Mouse (Mus musculus) heart, embryonic 16.5 days (tissue): ENCODE measurements around the gene Hmbs. TPM values are rescaled to one million over a fixed set of nuclear protein-coding genes. Genes with fewer than 3 reads are reported as not detected.
"Not testable (repeated sequence)": the region's sequence is repeated elsewhere in the genome, so short reads cannot be mapped to it uniquely, and the experiment has no call there.

Experiments
- ATAC-seq: fragments of 200-750 bp; cut with Nextera tagmentation; replicated peaks from 2 replicates; pipeline ENCODE4 v1.8.0; 2017; ENCODE audit warnings: moderate number of reproducible peaks; ENCODE audit not compliant: insufficient read depth, low FRiP score; ENCODE audit errors: extremely low read depth
- H3K27ac ChIP-seq: fragments of 300-500 bp; sonication (generic); 2 replicates; pipeline ENCODE4 v1.5.1; 2014; ENCODE audit warnings: mild to moderate bottlenecking, low read length, control low read depth, moderate library complexity
- H3K27me3 ChIP-seq: fragments of 300-500 bp; sonication (generic); 2 replicates; pipeline ENCODE4 v1.6.1; 2014; ENCODE audit warnings: low read length, mixed read lengths; ENCODE audit not compliant: control insufficient read depth, insufficient read depth
- H3K36me3 ChIP-seq: fragments of 300-500 bp; sonication (generic); 2 replicates; pipeline ENCODE4 v1.6.1; 2014; ENCODE audit not compliant: control insufficient read depth, insufficient read depth
- H3K4me1 ChIP-seq: fragments of 300-500 bp; sonication (generic); 2 replicates; pipeline ENCODE4 v1.6.1; 2014; ENCODE audit warnings: low read length, mixed read lengths; ENCODE audit not compliant: control insufficient read depth, insufficient read depth
- H3K4me2 ChIP-seq: fragments of 300-500 bp; sonication (generic); 2 replicates; pipeline ENCODE4 v1.6.1; 2014; ENCODE audit warnings: low read depth, mild to moderate bottlenecking, control low read depth, low read length
- H3K4me3 ChIP-seq: fragments of 300-500 bp; sonication (generic); 2 replicates; pipeline ENCODE4 v1.5.1; 2014; ENCODE audit warnings: mild to moderate bottlenecking, control low read depth, low read length
- H3K9ac ChIP-seq: fragments of 300-500 bp; sonication (generic); 2 replicates; pipeline ENCODE4 v1.6.1; 2014; ENCODE audit warnings: low read length, control low read depth
- H3K9me3 ChIP-seq: fragments of 300-500 bp; sonication (generic); replicated peaks from 2 replicates; pipeline ENCODE4 v1.6.1; 2016; ENCODE audit warnings: low read length; ENCODE audit not compliant: control insufficient read depth
- WGBS: fragments of 180-500 bp; shearing (Covaris S2); extraction: QIAGEN DNeasy Blood & Tissue Kit; methylation state at CpG from one replicate; pipeline ENCODE4 v1.1.7; 2014; 5-methylcytosine and 5-hydroxymethylcytosine counted together
- polyA plus RNA-seq: library from polyadenylated mRNA; unstranded; fragments of >200 nt; fragmentation: Nextera tagmentation; extraction: Ambion mirVana; gene quantifications from 2 replicates; pipeline ENCODE4 v1.2.1, GENCODE M21; 2015

The Hmbs gene
- polyA plus RNA-seq, 1 experiment from 2014 or later = 97.2 TPM

GRCm38 (mm10) chr9:44376141-44376540 lies 32.1 kb upstream of the Hmbs start:
- WGBS = 82% methylated on average over 6 of the region's 6 CpGs
- H3K36me3 ChIP-seq = peaks cover 4% of the 10 kb centered on the region; the same call in 1 of the 2 replicates
- no peak overlapping the region for H3K9ac ChIP-seq

GRCm38 (mm10) chr9:44373386-44373785 lies 29.4 kb upstream of the Hmbs start:
- Histone ChIP-seq H3K4me2 (no peak overlapping the region), H3K4me1 (peaks cover 2% of the 10 kb centered on the region; the same call in 1 of the 2 replicates), H3K9me3 (no peaks in the 10 kb centered on the region), H3K27ac (no peak overlapping the region), H3K9ac (no peak overlapping the region), H3K27me3 (no peaks in the 10 kb centered on the region), H3K36me3 (no peaks in the 10 kb centered on the region), H3K4me3 (no peak overlapping the region)
- ATAC-seq = no peak

More at GRCm38 (mm10) chr9:44376141-44376540, 32.1 kb upstream of the Hmbs start:
- Histone ChIP-seq H3K9me3 (no peaks in the 10 kb centered on the region), H3K4me2 (no peak overlapping the region), H3K4me3 (no peak overlapping the region), H3K27ac (no peak overlapping the region), H3K27me3 (no peaks in the 10 kb centered on the region), H3K4me1 (peaks cover 14% of the 10 kb centered on the region)
- ATAC-seq = no peak

- WGBS = 64% methylated on average over 3 of the region's 3 CpGs
- peaks cover 7% of the 10 kb centered on the region for H3K4me1 ChIP-seq
- no peak overlapping the region for H3K9ac ChIP-seq
- no peak for ATAC-seq
- H3K4me3 ChIP-seq = no peak overlapping the region
- H3K9me3 ChIP-seq = no peaks in the 10 kb centered on the region
- H3K27me3 ChIP-seq = no peaks in the 10 kb centered on the region
- no peak overlapping the region for H3K4me2 ChIP-seq
- H3K27ac ChIP-seq = no peak overlapping the region
- peaks cover 4% of the 10 kb centered on the region; the same call in 1 of the 2 replicates for H3K36me3 ChIP-seq
These were observed 20.5 kb upstream of the Hmbs start for GRCm38 (mm10) chr9:44364480-44364879.

GRCm38 (mm10) chr9:44361931-44362330 lies 17.9 kb upstream of the Hmbs start:
- not testable (repeated sequence) for H3K9me3 ChIP-seq, H3K4me1 ChIP-seq, H3K27me3 ChIP-seq, ATAC-seq
- H3K27ac ChIP-seq = peak overlapping the region; percentile 75
- H3K36me3 ChIP-seq = peaks cover 21% of the 10 kb centered on the region
- peak overlapping the region; percentile 85 for H3K4me2 ChIP-seq
- H3K4me3 ChIP-seq = peak overlapping the region; percentile 82
- H3K9ac ChIP-seq = peak overlapping the region; percentile 61; the same call in 1 of the 2 replicates
- 34% methylated on average over 4 of the region's 4 CpGs for WGBS

- H3K27me3 ChIP-seq = no peaks in the 10 kb centered on the region
- H3K9me3 ChIP-seq = no peaks in the 10 kb centered on the region
- peak within 1 kb of the TSS; percentile 82 for H3K4me3 ChIP-seq
- H3K4me2 ChIP-seq = peak within 1 kb of the TSS; percentile 85
- H3K4me1 ChIP-seq = peaks cover 7% of the 10 kb centered on the region
- H3K27ac ChIP-seq = peak within 1 kb of the TSS; percentile 75
- under 1% methylated on average over 44 of the region's 44 CpGs for WGBS
- H3K9ac ChIP-seq = peak within 1 kb of the TSS; percentile 85
- peaks cover 26% of the 10 kb centered on the region for H3K36me3 ChIP-seq
- peak; percentile 93 for ATAC-seq
These were observed 17.3 kb upstream of the Hmbs start, which contains the start of gene Vps11 for GRCm38 (mm10) chr9:44361190-44361917. Vps11 (minus strand) TSS chr9:44361670.

- H3K4me3 ChIP-seq = no peak overlapping the region
These were observed 13.2 kb upstream of the Hmbs start for GRCm38 (mm10) chr9:44357207-44357606.

GRCm38 (mm10) chr9:44353142-44353541 lies 9.1 kb upstream of the Hmbs start:
- peaks cover 5% of the 10 kb centered on the region; the same call in 1 of the 2 replicates for H3K9me3 ChIP-seq
- no peak overlapping the region for H3K4me3 ChIP-seq
- H3K27me3 ChIP-seq = no peaks in the 10 kb centered on the region
- H3K4me2 ChIP-seq = no peak overlapping the region
- no peak overlapping the region for H3K9ac ChIP-seq
- no peak overlapping the region for H3K27ac ChIP-seq
- WGBS = 83% methylated on average over 6 of the region's 6 CpGs
- no peak for ATAC-seq
- no peaks in the 10 kb centered on the region for H3K4me1 ChIP-seq
- H3K36me3 ChIP-seq = peaks cover 61% of the 10 kb centered on the region

More at GRCm38 (mm10) chr9:44357207-44357606, 13.2 kb upstream of the Hmbs start:
- Histone ChIP-seq H3K4me2 (no peak overlapping the region), H3K4me1 (peaks cover 7% of the 10 kb centered on the region), H3K27me3 (no peaks in the 10 kb centered on the region), H3K36me3 (peaks cover 53% of the 10 kb centered on the region), H3K27ac (no peak overlapping the region), H3K9ac (no peak overlapping the region), H3K9me3 (no peaks in the 10 kb centered on the region)
- WGBS = 75% methylated on average over 4 of the region's 4 CpGs
- ATAC-seq = no peak

- no peak overlapping the region for H3K27ac ChIP-seq
- H3K4me2 ChIP-seq = no peak overlapping the region
- 87% methylated on average over 10 of the region's 10 CpGs for WGBS
- peaks cover 5% of the 10 kb centered on the region; the same call in 1 of the 2 replicates for H3K9me3 ChIP-seq
- no peaks in the 10 kb centered on the region for H3K4me1 ChIP-seq
- H3K27me3 ChIP-seq = no peaks in the 10 kb centered on the region
- no peak overlapping the region for H3K4me3 ChIP-seq
- peaks cover 64% of the 10 kb centered on the region for H3K36me3 ChIP-seq
- no peak overlapping the region for H3K9ac ChIP-seq
- no peak for ATAC-seq
These were observed 8.3 kb upstream of the Hmbs start for GRCm38 (mm10) chr9:44352337-44352736.

GRCm38 (mm10) chr9:44351396-44351795 lies 7.4 kb upstream of the Hmbs start:
- no peaks in the 10 kb centered on the region for H3K27me3 ChIP-seq
- H3K9ac ChIP-seq = no peak overlapping the region
- H3K36me3 ChIP-seq = peaks cover 65% of the 10 kb centered on the region
- no peak for ATAC-seq
- peaks cover 5% of the 10 kb centered on the region; the same call in 1 of the 2 replicates for H3K9me3 ChIP-seq
- H3K27ac ChIP-seq = no peak overlapping the region
- no peaks in the 10 kb centered on the region for H3K4me1 ChIP-seq
- no peak overlapping the region for H3K4me2 ChIP-seq
- no peak overlapping the region for H3K4me3 ChIP-seq
- 94% methylated on average over 4 of the region's 4 CpGs for WGBS
